Mouse (Mus musculus) megakaryocyte, embryonic 14.5 days (primary cell): ENCODE data around the gene Cilp. TPM values are rescaled to one million over a fixed set of nuclear protein-coding genes. Genes with fewer than 3 reads are reported as not detected.
A peak's percentile ranks its signal among the peaks of the same experiment; 100 is the strongest.

Experiments used
- H3K27me3 ChIP-seq: replicated peaks from 2 replicates; pipeline ENCODE3; 2012; ENCODE audit warnings: inconsistent platforms
- H3K36me3 ChIP-seq: replicated peaks from 2 replicates; pipeline ENCODE3; 2012; ENCODE audit warnings: low read length, inconsistent platforms, mixed read lengths
- H3K4me1 ChIP-seq: 2 replicates; pipeline ENCODE4 v1.6.1; 2012; ENCODE audit warnings: inconsistent platforms
- H3K4me3 ChIP-seq: replicated peaks from 2 replicates; pipeline ENCODE3; 2012; ENCODE audit warnings: moderate library complexity, mild to moderate bottlenecking, inconsistent platforms
- H3K9me3 ChIP-seq: 2 replicates; pipeline ENCODE4 v1.6.1; 2012; ENCODE audit warnings: inconsistent platforms
- FLI1 ChIP-seq: IDR thresholded peaks from 2 replicates; pipeline ENCODE4 v1.6.1; 2012; ENCODE audit warnings: low read length, inconsistent platforms, mixed read lengths
- GATA1 ChIP-seq: IDR thresholded peaks from 3 replicates; pipeline ENCODE4 v1.6.1; 2012; ENCODE audit warnings: mixed read lengths, low read length, inconsistent platforms, borderline replicate concordance
- polyA plus RNA-seq: library from polyadenylated mRNA; stranded (reverse); fragments of >175 nt; gene quantifications from 2 replicates; pipeline ENCODE4 v1.2.3, GENCODE M21; 2012; ENCODE audit warnings: low replicate concordance; ENCODE audit not compliant: insufficient read depth

Gene Cilp
- polyA plus RNA-seq, 1 experiment: 0.03 TPM

DNA sequence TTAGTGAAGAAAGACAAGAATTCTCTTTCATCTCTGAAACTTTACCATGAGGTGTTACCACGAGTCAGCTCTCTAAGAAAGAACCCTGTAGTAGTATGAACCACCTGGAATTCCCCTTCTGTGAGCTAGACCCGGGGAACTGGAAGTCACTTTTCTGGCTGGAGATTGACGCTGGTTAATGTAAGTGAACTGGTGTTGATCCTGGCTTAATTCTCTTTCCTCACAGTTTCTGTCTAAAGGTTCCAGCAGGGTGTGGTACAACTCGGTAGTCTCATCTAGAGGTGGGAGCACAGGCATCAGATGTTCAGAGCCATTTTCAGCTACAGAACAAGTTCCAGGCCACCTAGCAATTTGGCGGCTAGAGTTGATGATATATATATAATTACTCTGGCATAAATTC lies 28.1 kb downstream of the Cilp start:
- peaks cover 26% of the 10 kb centered on the region for H3K4me1 ChIP-seq
- H3K4me3 ChIP-seq: peak overlapping the region; percentile 92
- TF ChIP-seq GATA1 (no peak), FLI1 (no peak)
- no peaks in the 10 kb centered on the region for H3K27me3 ChIP-seq
- H3K9me3 ChIP-seq: peaks cover 14% of the 10 kb centered on the region
- peaks cover 16% of the 10 kb centered on the region for H3K36me3 ChIP-seq

DNA sequence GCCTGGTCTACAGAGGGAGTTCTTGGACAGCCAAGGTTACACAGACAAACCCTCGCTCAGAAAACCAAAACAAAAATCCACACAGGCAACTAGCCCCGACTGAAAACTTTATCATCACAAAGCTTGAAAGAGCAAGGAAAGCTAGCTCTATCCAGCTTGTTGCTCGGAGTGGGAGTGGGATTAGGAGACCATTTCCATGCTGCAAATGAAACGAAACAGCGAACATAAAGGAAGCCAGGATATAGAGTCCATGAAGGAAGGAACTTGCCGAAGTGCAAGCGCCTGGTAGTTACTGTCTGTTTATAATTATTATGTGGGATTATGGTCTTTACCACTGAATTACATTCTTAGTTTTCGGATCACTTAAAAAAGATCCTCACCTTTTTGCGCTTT lies 28.6 kb downstream of the Cilp start:
- no peaks in the 10 kb centered on the region for H3K27me3 ChIP-seq

DNA sequence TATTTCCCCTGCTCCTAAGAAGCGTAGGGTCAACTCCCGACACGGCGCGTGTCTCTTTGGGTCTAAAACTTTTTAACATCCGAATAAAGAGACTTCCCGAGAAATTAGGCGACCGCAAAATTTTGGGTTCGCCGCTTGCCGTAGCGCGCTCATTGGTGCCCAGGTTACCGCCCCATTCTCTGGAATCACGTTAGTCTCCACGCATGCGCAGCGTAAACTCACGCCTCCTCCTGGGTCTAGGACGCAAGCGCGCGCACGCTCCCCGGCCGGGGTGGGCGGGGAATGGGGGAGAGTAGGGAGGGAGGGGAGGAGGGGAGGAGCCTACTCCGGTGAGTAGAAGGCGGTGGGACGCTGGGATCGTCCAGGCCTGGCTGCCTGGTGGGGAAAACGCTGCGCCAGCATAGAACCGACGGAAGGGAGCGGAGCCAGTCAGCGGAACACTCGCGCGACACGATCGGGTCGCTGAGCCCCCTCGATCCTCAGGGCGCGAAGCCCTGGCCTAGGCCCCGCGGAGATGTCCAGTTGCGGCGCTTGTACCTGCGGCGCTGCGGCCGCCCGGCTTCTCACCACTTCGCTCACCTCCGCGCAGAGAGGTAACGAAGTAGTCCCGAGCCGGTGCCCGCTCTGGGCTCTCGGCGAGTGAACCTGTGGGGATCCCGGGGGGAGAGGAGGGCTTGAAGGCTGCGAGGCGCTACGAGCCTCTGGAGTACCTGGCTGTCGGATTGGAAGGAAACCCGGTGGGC lies 29.2 kb downstream of the Cilp start, which contains the start of gene Clpx:
TSS of gene Clpx (plus strand) at position 288 of the 743 bp plus-strand sequence.
- peaks cover 21% of the 10 kb centered on the region for H3K36me3 ChIP-seq
- H3K27me3 ChIP-seq: no peaks in the 10 kb centered on the region
- H3K4me1 ChIP-seq: peaks cover 30% of the 10 kb centered on the region
- H3K9me3 ChIP-seq: peaks cover 6% of the 10 kb centered on the region
- H3K4me3 ChIP-seq: peak within 1 kb of the TSS; percentile 92
- TF ChIP-seq GATA1 (no peak), FLI1 (no peak)

More for the DNA sequence above, 28.6 kb downstream of the Cilp start:
- TF ChIP-seq FLI1: no peak
- TF ChIP-seq GATA1: no peak
- Histone ChIP-seq H3K36me3 (peaks cover 16% of the 10 kb centered on the region), H3K4me3 (peak overlapping the region; percentile 92), H3K4me1 (peaks cover 26% of the 10 kb centered on the region), H3K9me3 (peaks cover 11% of the 10 kb centered on the region)

DNA sequence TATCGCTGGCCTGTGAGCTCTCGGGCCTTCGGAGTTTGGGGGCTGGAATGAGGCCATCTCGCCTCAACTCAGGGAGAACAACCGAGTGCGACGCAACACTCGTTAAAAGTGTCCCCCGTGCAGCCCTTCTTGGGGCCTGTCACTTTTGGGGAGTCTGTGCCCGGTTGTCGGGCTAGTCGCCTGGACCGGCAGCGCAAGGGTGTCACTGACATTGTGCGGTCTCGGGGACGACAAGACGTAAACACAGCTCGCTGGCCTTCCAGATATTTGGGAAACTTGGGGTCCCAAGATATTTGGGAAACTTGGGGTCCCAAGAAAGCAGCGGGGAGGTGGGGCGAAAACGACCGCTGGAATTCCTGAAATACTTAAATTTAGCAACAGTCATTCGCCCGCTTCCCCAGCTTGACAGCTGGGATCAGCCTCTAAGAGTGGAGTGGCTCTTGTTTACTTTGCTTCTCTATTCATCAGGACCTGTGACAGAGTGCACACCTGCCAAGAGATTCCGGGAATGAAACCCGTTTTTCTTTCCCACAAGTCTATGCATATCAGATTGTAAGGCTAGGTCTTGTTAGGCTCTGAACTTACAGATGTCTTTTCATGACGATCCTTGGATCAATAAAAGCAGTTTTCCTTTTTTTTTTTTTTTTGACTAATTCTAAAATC lies 29.9 kb downstream of the Cilp start:
- Histone ChIP-seq H3K36me3 (peaks cover 26% of the 10 kb centered on the region), H3K9me3 (no peaks in the 10 kb centered on the region), H3K4me3 (peak overlapping the region; percentile 92), H3K27me3 (no peaks in the 10 kb centered on the region), H3K4me1 (peaks cover 30% of the 10 kb centered on the region)
- TF ChIP-seq GATA1 (no peak), FLI1 (no peak)

DNA sequence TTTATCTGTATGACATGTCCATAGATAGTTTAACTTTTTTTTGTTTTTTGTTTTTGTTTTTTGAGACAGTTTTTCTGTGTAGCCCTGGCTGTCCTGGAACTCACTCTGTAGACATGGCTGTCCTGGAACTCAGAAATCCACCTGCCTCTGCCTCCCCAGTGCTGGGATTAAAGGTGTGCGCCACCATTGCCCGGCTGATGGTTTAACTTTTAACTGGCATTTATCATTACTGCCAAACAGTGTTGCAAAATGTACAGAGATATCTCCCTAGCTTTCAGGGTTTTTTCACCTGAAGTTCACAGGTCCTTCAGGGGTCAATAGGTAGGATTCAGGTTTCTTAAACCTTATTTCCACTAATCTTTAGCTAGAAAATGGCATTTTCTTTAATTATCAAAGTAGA lies 32.1 kb downstream of the Cilp start:
- TF ChIP-seq GATA1: no peak
- TF ChIP-seq FLI1: no peak
- Histone ChIP-seq H3K36me3 (peaks cover 44% of the 10 kb centered on the region), H3K4me3 (no peak overlapping the region), H3K4me1 (peaks cover 30% of the 10 kb centered on the region), H3K27me3 (no peaks in the 10 kb centered on the region), H3K9me3 (no peaks in the 10 kb centered on the region)

DNA sequence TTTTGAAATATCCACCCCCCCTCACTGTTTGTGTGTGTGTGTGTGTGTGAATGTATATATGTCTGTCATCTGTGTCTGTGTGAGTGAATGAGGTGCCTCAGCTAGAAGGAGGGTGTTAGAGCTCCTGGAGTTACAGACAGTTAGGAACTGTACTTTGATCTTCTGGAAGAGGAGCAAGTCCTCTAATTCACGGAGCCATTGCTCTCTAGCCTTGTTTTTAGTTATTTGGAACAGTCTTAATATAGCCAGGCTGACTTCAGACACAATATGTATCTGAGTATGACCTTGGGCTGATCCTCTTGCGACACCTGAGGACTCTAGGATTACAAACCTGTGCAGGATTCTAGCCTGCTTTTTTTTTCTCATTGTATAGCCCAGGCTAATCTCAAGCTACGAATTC lies 33.8 kb downstream of the Cilp start:
- no peaks in the 10 kb centered on the region for H3K9me3 ChIP-seq
- H3K27me3 ChIP-seq: no peaks in the 10 kb centered on the region
- peaks cover 61% of the 10 kb centered on the region for H3K36me3 ChIP-seq
- no peak for TF ChIP-seq GATA1
- TF ChIP-seq FLI1: no peak
- H3K4me1 ChIP-seq: peaks cover 35% of the 10 kb centered on the region
- H3K4me3 ChIP-seq: no peak overlapping the region

DNA sequence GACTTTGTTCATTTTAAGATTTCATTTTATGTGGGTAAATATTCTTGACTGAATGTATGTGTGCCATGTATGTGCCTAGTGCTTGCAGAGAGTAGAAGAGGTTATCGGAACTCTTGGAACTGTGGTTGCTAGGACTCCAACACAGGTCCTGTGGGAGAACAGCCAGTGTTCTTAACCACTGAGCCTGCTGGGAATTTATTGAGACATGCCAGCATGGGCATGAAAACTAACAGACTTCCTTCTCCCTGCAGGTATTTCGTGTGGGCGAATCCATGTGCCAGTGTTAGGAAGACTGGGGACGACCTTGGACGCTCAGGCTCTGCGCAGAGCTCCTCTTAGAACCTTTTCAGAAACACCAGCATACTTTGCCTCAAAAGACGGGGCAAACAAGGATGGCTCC lies 34.7 kb downstream of the Cilp start:
- peaks cover 69% of the 10 kb centered on the region for H3K36me3 ChIP-seq

DNA sequence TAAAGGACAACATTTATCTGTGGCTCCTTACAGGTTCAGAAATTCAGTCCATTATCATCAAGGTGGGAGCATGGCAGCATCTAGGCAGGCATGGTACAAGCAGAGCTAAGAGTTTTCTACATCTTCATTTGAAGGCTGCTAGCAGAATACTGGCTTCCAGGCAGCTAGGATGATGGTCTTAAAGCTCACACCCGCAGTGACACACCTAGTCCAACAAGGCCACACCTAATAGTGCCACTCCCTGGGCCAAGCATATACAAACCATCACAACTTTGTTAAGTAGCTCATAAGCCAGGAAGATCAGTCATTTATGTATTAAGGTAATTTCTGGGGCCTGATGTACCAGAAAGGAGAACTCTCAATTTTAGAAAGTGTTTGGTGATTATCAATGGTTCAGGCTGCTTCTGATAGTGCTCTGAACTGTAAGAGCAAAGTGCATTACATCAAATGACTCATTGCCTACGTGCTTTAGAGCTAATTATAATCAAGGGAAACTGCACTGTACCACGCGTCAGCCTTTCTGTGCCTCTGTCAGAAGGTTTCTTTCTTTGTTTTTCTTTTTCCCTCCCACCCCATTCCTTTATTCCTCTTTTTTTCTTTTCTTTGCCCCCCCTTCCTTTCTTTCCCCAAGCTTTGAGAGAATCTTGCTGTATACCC lies 37.5 kb downstream of the Cilp start:
- no peak overlapping the region for H3K4me3 ChIP-seq
- H3K36me3 ChIP-seq: peaks cover 83% of the 10 kb centered on the region

More for the DNA sequence above, 34.7 kb downstream of the Cilp start:
- no peak for TF ChIP-seq FLI1
- no peak for TF ChIP-seq GATA1
- Histone ChIP-seq H3K4me3 (no peak overlapping the region), H3K4me1 (peaks cover 42% of the 10 kb centered on the region), H3K9me3 (no peaks in the 10 kb centered on the region), H3K27me3 (no peaks in the 10 kb centered on the region)

DNA sequence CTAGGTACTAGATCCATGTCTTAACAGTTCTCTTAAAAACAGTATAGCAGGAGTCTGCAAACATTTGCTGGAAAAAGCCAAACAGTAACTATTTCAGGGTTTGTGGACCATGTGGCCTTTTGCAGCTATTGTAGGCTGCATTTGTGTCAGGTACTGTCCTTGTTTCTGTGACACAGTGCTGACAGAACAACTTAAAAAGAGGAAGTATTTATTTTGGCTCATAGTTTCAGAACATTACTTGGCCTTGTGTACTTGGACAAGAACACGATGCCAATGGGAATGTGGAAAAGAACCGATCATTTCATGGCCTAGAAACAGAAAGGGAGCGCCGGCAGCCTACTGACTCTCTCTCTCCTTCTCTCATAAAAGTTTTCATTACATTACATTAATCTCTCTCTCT lies 38.6 kb downstream of the Cilp start:
- Histone ChIP-seq H3K9me3 (no peaks in the 10 kb centered on the region), H3K4me1 (peaks cover 40% of the 10 kb centered on the region), H3K27me3 (no peaks in the 10 kb centered on the region), H3K36me3 (peaks cover 86% of the 10 kb centered on the region), H3K4me3 (no peak overlapping the region)
- TF ChIP-seq GATA1 (no peak), FLI1 (no peak)

More for the DNA sequence above, 37.5 kb downstream of the Cilp start:
- peaks cover 46% of the 10 kb centered on the region for H3K4me1 ChIP-seq
- TF ChIP-seq GATA1: no peak
- TF ChIP-seq FLI1: no peak
- H3K9me3 ChIP-seq: no peaks in the 10 kb centered on the region
- H3K27me3 ChIP-seq: no peaks in the 10 kb centered on the region

DNA sequence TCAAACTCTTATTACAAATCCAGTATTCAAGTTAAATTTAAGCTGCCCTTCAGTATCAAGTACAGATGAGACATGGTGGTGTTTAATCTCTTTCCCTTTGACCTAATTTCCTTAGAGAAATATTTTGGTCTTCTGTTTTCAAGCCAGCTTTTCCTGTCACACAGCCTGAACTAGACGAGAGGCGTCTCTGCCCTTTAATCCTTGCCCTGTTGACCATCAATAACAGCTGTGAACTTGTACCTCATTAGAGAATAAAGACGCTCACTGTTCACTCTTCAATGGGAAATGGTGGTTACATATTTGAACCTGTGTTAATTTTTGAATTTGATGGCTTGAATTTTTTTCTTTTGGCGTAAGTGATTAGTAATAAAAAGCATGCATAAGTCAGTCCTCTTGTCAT lies 39.3 kb downstream of the Cilp start:
- Histone ChIP-seq H3K36me3 (peaks cover 89% of the 10 kb centered on the region), H3K27me3 (no peaks in the 10 kb centered on the region), H3K9me3 (no peaks in the 10 kb centered on the region), H3K4me3 (no peak overlapping the region), H3K4me1 (peaks cover 36% of the 10 kb centered on the region)
- TF ChIP-seq GATA1 (no peak), FLI1 (no peak)

DNA sequence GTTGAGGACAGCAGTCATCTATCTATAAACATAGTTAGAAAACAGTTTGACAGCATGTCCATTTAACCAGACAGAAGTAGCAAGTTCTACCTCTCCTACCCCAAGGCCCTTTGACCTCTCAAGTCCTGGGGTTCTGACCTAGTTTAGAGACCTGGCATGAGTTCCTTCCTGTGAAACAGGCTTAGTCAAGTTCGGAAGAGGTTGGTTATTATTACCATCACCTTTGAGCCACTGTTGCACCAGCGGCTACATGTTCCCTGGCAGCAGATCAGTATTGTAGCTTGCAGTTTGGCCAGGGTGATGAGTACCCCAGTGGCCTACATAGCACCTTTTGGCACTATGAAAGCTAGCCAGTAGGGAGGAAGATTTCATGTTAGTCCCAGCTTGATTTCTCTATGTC lies 41.7 kb downstream of the Cilp start:
- Histone ChIP-seq H3K27me3 (no peaks in the 10 kb centered on the region), H3K36me3 (peaks cover 87% of the 10 kb centered on the region), H3K9me3 (no peaks in the 10 kb centered on the region), H3K4me3 (no peak overlapping the region), H3K4me1 (peaks cover 36% of the 10 kb centered on the region)
- TF ChIP-seq FLI1: no peak
- no peak for TF ChIP-seq GATA1
